Mouse (Mus musculus) gastrocnemius, adult 8-10 months (tissue): ENCODE measurements at regions not wholly inside any gene's neighbourhood (a gene's known extent, or its start where the extent isn't known, plus 50 kb on each side); places are given as distances from the start of the nearest gene placed in this dataset.

Experiments used
- DNase-seq, 2 experiments: peaks; one replicate each; pipeline ENCODE4 v3.0.0; 2022; ENCODE audit warnings: low spot score in 2 of 2

GRCm38 (mm10) chr6:140368354-140369069 is 55.3 kb upstream of the Plekha5 start:
- no peak for DNase-seq

GRCm38 (mm10) chr6:140367303-140367702 is 56.6 kb upstream of the Plekha5 start:
- no peak for DNase-seq

- no peak for DNase-seq
Observed at GRCm38 (mm10) chr6:140366791-140367190, 57.1 kb upstream of the Plekha5 start.

- no peak for DNase-seq
Observed at GRCm38 (mm10) chr6:140360996-140361395, 62.9 kb upstream of the Plekha5 start.

GRCm38 (mm10) chr6:140357901-140358300 is 66.0 kb upstream of the Plekha5 start:
- DNase-seq = no peak

- DNase-seq = no peak
Observed at GRCm38 (mm10) chr6:140357300-140357699, 66.6 kb upstream of the Plekha5 start.

- no peak for DNase-seq
Observed at GRCm38 (mm10) chr6:140354082-140354481, 69.8 kb upstream of the Plekha5 start.

- no peak for DNase-seq
Observed at GRCm38 (mm10) chr6:140353610-140354009, 70.2 kb upstream of the Plekha5 start.

- DNase-seq = no peak
Observed at GRCm38 (mm10) chr6:140351365-140352095, 72.3 kb upstream of the Plekha5 start.

- no peak for DNase-seq
Observed at GRCm38 (mm10) chr6:140348578-140348977, 75.3 kb upstream of the Plekha5 start.

GRCm38 (mm10) chr6:140346929-140347328 is 76.9 kb upstream of the Plekha5 start:
- no peak for DNase-seq

- DNase-seq = no peak
Observed at GRCm38 (mm10) chr6:140343638-140344037, 80.2 kb upstream of the Plekha5 start.

GRCm38 (mm10) chr6:140342881-140343280 is 81.0 kb upstream of the Plekha5 start:
- DNase-seq = no peak

- DNase-seq = no peak
Observed at GRCm38 (mm10) chr6:140339731-140340130, 84.1 kb upstream of the Plekha5 start.

GRCm38 (mm10) chr6:140337897-140338749 is 85.7 kb upstream of the Plekha5 start:
- no peak for DNase-seq

GRCm38 (mm10) chr6:140337083-140337491 is 86.8 kb upstream of the Plekha5 start:
- no peak for DNase-seq

GRCm38 (mm10) chr6:140336414-140336941 is 87.4 kb upstream of the Plekha5 start:
- DNase-seq = no peak

- no peak for DNase-seq
Observed at GRCm38 (mm10) chr6:140333397-140333796, 90.5 kb upstream of the Plekha5 start.

GRCm38 (mm10) chr6:140308641-140309040 is 115.2 kb upstream of the Plekha5 start:
- no peak for DNase-seq

- DNase-seq = no peak
Observed at GRCm38 (mm10) chr6:140306811-140307558, 116.9 kb upstream of the Plekha5 start.

GRCm38 (mm10) chr6:140304105-140304504 is 119.7 kb upstream of the Plekha5 start:
- DNase-seq = no peak
